Mouse (Mus musculus) cerebellum, adult 8-10 months (tissue): ENCODE measurements around the gene Dhrs13.
A peak's percentile ranks its signal among the peaks of the same experiment; 100 is the strongest.
"Not testable (repeated sequence)": the region's sequence is repeated elsewhere in the genome, so short reads cannot be mapped to it uniquely, and the experiment has no call there.

ENCODE experiments used
- DNase-seq: peaks from one replicate; pipeline ENCODE4 v3.0.0; 2022

Gene Dhrs13

DNA sequence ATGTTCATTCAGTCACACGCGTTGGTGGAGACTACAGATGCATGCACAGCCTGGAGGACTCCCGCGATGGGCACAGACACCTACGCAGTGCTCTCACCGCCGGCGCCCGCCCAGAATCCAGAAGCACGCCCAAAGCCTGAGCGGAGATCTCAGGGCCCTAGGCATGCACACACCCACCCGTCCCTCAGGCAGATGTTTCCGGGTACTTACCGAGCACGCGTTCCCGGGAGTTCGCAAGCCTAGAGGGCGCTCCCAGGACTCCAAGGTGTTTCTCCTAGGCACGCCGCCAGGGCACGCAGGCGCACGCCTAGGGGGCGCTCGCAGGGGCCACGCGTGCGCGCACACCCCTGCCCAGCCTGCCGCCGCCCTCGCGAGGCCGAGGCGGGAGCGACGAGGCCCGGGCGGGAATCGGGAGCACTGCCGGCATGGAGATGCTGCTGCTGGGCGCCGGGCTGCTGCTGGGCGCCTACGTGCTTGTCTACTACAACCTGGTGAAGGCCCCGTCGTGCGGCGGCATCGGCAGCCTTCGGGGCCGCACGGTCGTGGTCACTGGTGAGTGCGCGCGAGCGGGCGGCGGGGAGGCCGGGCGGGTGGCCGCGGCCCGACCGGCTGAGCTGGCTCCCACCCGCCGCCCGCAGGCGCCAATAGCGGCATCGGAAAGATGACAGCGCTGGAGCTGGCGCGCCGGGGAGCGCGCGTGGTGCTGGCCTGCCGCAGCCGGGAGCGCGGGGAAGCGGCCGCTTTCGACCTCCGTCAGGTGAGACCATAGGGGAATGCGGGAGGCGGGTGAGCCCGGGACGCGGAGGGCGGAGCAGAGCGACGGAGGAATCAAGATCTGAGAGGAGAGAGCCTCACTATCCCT lies at the start of gene Dhrs13:
Dhrs13 (plus strand) TSS at position 334 of the 862 bp plus-strand sequence.
- DNase-seq = peak; percentile 94

DNA sequence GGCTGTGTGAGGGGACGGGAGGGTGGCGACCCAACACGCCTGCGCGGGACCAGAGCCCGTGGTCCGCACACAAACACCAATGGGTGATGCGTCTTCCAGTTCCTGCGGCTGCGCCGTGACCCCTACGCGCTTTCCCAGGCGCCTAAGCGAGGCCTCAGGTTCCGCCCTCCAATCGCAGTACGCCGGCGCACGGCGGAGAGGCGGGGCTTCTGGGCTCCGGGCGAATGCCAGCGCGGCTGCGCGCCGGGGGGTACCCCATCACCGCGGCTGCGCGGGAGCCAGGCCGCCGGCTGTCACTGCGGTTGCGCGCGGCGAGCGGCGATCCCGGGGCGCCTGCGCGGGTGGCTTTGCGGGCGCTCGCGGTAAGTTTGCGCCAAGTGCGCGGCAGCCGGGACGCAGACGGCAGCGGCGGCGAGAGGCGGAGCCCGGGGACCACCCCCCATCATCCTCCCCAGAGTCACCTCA lies 49.6 kb upstream of the Dhrs13 start, which contains the start of gene Phf12:
Phf12 (plus strand) TSS at position 314 of the 465 bp plus-strand sequence.
- DNase-seq = peak; percentile 99

DNA sequence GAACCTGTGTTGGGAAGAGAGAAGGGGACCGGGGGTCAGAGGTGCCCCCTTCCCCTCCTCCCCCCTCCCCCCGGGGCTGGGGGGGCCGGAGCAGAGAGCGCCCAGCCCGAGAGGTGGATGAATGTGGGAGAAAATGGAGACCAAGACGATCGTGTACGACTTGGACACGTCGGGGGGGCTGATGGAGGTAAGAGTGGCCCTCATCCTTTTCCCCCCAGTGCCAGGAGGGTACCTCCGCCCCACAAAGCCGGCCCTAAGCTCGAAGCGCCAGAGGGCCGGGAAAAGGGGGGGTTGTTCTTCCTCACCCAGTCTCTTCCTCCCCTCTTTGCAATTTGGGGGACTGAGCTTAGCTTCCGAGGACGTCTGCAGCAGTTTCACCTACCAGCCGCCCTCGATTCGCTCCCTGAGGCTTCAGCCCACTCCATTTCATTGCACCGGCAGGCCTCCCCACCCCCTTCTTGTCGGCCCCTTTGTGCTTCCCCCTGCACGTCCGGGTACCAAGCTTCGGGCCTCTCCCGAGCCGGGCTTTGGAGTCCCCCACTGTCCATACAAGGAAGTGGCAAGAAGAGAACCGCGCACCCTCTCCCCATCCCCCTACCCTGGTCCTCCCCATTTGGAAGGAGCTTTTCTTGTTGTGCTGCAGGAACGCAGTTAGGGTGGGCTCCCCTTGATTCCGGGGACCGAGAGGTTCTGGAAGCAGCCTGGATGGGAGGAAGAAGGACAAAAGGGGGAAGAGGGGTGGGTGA lies 48.7 kb upstream of the Dhrs13 start:
- DNase-seq = peak; percentile 57

DNA sequence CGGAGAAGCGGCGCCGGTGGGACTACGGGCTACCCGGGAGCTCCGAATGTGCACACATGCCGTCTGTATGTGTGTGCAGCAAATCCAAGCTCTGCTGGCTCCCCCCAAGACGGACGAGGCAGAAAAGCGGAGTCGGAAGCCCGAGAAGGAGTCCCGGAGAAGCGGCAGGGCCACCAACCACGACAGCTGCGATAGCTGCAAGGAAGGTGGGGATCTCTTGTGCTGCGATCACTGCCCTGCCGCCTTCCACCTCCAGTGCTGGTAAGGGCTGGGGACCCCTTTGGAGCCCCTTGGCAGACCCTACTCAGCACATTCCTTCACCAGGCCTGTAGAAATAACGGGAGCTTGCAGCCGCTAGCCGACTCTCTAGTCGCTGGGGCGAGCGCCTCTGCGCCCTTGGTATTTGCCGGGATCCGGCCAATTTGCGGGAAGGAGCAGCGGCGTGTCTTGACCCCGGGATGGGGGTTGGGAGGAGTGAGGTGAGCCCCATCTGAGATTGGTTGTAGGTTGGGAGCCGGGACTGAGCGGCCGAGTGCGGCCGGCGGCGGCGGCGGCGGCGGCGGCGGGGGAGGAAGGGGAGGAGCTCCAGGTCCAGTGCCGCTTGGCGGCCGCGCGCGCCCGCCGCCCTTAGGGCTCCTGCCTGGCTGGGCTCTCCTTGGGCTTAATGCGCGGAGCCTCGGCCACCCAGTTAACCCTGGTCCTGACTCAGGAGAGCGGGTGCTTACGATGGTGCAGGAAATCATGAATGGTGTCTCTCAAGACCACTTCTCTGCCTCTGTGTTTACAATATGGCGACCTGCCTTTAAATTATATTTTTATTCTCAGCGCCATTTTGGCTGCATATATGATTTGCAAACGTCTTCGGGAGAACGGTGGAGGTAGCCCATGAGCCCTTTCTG lies 47.9 kb upstream of the Dhrs13 start:
- DNase-seq = peak; percentile 70

DNA sequence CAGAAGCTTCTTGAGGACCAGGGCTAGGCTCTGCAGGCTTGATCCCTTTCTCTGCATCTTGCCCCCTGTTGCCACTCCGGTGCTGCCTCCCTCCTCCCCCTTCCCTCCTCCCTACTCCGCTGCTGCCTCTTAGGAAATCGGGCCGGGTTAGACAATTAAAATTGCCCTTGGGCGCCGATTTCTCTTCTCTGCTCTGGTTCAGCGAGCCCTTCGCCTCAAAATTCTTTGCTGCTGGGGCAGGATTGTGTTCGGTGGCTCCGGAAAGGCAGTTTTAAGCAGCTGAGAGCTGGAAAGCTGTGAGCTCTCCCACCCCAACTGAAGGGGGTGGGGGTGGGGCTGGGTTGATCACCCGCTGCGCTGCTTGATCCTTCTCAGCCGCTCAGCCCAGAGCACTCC lies 47.2 kb upstream of the Dhrs13 start:
- DNase-seq = peak; percentile 53

DNA sequence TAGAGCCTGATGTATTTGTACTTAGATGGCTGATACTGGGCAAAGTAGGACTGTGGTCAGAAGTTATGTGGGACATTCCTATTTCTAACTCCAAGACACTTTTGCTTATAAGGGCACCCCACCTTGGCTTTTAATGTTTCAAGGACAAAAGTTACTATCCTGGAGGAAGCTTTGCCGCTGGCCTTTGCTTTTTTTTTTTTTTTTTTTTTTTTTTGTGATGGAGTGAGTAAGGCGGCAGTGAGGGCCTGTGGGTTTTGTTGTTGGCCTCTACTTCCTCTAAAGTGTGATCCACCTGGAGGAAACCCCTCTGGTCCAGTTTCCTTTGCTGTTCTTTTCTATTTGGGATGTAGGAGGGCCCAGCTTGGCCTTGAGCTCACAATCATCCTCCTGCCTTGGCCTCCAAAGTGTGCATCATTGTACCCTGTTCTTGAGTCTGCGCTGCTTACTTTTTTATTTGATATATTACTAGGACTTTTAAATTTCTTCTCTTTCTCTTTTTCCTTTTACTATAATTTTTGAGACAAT lies 46.5 kb upstream of the Dhrs13 start:
- DNase-seq = no peak

DNA sequence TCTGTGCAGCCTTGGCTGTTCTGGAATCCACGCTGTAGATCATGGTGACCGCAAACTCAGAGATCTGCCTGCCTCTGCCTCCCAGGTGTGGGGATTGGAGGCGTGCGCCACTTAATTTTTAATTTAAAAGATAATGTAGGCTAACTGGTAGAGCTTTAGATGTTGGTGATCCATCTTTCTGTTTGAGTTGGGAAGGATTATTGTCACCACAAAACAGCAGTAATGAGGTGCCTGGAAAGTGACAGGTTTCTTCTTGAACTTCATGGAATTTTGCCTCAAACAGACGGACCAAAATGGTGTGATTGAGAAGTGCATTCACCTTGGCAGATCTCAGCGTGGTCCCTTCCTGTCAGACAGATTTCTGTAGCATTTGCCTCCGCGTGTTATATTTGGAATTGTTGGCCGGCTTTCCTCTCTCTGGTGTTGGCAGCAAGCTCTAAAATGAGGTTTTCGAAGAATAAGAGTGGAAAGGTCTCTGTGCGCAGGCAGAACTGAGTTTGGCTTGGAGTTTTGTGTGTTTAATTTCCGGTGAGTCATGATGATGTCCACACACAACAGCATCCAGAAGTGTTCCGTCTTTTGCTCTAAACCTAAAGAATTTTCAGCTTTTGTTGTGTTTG lies 42.9 kb upstream of the Dhrs13 start:
- DNase-seq = peak; percentile 44

DNA sequence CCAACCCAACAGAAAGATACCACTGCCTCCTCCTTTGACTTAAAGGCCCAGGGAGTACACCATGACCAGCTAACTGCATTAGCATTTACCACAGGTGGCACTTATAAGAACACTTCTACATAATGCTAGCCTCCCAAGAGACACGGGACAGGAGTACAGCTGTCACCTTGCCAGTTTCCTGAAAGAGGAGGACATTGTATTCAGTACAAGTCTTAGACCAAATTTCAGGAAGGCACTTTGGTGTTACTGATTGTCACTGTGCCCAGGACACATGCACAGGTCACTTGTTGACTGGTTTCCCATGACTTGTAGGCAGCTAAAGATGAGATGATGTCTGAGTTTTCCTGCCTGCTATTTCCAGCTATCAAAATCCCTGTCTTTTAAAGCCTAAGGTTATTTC lies 36.5 kb upstream of the Dhrs13 start:
- no peak for DNase-seq

DNA sequence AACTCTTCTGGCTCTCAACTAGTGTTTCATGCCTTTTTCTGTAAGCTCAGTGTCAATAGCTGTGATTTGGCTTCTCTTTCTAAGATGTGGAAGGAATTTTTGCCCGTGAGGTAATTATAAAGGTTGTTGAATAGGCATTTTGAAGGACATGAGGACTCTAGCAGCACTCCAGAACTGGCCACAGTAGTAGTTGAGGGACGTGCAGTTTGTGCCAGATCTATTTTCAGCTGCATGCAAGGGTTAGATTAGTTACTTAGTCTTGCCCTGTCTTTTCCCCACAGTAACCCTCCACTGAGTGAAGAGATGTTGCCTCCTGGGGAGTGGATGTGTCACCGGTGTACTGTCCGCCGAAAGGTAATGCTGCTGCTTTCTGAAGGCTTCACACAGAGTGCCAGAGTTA lies 25.6 kb upstream of the Dhrs13 start:
- DNase-seq = no peak

DNA sequence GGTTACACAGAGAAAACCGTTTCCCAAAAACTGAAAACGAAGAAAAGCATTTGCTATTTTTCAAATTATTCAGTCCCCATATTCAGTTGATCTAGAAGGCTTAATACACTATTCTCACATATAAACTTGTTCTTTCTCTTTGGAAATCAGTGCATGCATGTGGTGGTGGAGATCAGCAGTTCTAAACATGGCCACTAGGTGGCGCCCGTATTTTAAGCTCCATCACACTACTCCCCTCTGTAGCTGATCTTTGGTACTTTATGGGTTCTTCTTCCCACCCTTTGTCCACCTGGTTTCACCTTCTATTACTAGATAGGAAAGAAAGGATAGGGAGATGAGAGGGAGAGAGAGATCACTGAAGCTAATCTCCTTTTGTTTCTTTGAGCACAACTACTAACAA lies 12.4 kb upstream of the Dhrs13 start:
- DNase-seq = peak; percentile 75

DNA sequence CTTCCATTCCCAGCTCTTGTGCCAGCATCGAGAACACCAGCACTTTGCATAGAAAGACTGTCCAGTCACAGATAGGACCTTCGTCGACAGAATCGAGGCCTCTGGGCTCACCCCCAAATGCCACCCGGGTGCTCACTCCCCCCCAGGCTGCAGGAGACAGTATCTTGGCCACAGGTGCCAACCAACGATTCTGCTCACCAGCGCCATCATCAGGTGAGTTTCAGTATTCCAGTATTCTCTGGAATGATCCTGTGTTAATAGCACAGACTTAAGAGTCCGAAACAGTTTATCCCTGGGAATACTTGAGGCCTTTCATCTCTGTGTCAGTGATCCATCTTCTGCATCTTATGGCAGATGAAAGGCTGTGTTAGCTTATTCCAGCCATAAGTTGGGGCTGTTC lies 8.5 kb upstream of the Dhrs13 start:
- DNase-seq = no peak

DNA sequence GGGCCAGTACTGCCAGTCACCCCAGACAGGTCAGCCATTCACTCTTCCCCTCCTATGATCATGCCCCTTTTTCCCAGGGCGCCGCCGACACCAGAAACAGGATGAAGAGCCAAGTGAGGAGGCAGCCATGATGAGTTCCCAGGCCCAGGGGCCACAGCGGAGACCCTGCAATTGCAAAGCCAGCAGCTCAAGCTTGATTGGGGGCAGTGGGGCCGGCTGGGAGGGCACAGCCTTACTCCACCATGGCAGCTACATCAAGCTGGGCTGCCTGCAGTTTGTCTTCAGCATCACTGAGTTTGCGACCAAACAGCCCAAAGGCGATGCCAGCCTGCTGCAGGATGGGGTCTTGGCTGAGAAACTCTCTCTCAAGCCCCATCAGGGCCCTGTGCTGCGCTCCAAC lies 2.8 kb upstream of the Dhrs13 start:
- no peak for DNase-seq

DNA sequence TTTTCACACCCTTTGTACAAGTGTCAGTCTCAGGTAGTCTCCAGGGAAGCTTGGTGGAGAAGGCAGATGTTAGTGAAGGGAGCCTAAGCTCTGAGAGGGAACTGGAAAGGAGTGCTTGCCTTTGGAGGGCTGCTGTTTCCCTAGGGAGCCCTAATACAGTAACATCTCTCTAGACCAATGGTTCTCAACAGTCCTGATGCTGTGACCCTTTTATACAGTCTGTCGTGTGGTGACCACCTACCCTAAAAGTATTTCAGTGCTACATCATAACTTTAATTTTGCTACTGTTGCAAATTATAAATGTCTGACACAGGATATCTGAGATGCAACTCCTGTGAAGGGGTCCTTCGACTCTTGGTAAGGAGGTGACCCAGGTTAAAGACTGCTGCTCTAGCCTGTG lies 1.5 kb upstream of the Dhrs13 start:
- DNase-seq = no peak

DNA sequence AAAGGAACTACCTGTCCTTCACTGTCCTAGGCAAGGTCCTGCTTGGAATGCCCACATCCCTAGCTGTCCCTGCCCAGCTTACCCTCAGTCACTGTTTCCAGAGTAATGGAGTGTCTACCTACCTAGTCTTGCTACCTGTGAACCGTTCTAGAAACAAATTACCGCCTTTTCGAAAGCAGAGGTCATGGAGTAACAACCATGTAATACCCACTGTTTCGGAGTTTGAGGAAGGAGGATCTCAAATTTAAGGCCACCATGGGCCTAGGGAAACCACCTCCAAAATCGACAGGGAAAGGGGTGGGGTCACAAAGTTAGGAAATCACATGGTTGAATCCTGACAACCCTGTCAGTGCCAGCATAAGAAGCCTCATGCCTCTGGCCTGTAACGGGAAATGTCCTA lies 691 bp upstream of the Dhrs13 start:
- no peak for DNase-seq

DNA sequence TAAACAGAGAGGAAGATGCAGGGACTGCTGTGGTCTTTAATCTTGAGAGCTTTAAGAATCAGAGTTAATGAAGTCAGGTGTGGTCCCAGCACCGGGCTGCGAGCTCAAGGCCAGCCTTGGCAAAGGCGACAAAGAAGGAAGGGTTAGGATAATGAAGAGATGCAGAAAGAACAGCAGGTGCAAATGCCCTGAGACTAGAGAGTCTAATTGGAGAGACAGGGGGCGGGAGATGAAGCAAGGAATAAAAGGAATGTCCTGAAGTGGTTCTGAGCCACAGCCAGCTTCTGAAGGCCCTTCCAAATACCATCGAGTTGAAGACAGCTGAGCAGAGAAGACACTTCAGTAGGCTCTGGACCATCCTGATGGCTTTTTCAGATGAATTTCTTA lies 722 bp downstream of the Dhrs13 start:
- DNase-seq = no peak

DNA sequence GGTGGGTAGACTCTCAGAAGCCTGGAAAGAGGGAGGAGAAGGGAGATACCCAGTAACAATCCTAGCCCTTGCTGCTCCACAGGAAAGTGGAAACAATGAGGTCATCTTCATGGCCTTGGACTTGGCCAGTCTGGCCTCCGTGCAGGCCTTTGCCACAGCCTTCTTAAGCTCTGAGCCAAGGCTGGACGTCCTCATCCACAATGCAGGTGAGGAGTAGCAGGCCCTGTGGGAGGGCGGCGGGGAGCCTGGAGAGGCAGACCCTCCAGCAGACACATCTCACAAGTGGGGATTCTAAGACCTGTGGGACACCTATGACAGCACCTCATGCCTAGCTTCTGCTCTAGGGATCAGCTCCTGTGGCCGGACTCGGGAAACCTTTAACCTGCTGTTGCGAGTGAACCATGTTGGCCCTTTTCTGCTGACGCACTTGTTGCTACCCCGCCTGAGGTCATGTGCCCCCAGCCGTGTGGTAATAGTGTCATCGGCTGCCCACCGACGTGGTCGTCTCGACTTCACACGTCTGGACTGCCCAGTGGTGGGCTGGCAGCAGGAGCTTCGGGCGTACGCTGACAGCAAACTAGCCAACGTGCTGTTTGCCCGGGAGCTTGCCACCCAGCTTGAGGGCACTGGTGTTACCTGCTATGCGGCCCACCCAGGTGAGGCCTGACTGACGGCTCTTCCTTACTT lies 2.0 kb downstream of the Dhrs13 start:
- DNase-seq = no peak

DNA sequence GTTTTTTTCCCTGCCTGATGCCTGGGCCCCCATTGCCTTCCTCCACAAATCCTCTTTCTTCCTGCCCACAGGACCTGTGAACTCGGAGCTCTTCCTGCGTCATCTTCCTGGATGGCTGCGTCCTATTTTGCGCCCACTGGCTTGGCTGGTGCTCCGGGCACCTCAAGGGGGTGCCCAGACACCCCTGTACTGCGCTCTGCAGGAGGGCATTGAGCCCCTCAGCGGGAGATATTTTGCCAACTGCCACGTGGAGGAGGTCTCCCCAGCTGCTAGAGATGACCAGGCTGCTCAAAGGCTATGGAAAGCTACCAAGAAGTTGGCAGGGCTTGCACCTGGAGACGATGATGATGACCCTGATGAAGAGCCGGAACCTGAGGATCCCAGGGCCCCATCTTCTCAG lies 4.7 kb downstream of the Dhrs13 start:
- no peak for DNase-seq

DNA sequence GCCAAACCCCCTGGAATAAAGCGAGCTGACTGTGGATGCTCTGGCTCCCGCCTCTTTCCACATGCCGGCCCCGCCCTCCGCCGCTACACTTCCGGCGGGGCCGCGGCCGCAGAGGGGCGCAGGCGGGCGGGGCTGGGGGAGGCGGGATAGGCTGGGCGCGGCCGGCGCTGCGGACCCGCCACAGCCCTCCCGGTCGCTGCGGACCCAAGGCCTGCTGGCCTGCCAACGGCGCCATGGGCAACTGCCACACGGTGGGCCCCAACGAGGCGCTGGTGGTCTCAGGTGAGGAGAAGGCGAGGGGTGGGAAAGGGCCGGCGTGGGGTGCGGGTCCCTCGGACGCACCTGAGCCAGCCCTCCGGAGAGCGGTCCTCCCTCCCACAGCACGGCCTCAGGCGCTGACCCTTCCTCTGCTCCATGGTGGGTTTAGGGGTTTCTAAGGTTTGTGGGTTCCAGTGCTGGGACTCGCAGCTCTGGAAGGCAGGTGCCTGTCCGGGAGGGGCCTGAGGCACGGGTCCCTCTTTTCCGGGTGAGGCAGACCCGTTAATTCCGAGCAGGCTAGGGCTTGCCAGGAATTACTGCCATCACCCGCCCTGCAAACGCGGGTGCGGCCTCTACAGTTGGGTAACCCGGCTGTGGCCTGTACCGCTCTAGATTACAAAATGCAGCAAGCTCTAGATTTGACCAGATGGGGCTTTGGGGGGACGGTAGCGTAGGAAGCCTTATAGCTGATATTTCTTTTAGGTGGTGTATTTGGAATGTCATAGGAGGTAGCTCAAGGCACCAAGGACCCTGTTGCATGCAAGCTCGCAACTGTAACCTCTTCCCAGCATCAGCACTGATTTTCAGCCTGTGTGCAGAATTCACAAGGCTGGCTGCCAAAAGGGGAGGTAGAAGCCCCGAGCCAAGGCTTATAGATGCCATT lies 6.0 kb downstream of the Dhrs13 start, which contains the start of gene Flot2:
Flot2 (plus strand) TSS at position 101 of the 922 bp plus-strand sequence.
- DNase-seq = peak; percentile 48

DNA sequence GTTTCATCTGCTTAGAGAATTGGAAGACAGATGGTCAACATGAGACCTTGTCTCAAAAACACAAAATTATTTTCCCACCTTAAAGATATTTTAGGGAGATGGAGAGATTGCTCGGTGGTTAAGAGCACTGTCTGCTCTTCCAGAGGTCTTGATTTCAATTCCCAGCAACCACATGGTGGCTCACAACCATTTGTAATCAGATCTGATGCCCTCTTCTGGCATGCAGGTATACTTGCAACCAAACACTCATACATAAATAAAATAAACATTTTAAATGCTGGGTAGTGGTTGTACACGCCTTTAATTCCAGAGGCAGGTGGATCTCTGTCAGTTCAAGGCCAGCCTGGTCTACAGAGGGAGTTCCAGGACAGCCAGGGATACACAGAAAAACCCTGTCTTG lies 8.8 kb downstream of the Dhrs13 start:
- DNase-seq = no peak

DNA sequence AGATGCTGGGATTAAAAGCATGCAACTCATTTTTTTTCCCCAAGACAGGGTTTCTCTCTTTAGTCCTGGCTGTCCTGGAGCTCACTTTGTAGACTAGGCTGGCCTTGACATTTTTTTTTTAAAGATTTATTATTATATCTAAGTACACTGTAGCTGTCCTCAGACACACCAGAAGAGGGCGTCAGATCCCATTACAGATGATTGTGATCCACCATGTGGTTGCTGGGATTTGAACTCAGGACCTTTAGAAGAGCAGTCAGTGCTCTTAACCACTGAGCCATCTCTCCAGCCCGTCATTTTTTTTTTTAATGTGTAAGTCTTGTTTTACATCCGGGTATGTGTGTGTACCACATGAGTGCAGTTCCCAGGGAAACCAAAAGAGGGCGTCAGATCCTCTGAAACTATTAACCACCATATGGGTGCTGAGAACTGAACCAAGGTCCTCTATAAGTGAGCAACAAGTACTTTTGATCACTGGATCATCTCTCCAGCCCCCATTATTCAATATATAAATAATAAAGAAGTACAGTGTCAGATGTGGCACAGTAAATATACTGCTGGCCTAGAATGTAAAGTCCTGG lies 10.3 kb downstream of the Dhrs13 start:
- DNase-seq = not testable (repeated sequence)
